Mouse (Mus musculus): ENCODE data around the gene Plin3.

Plin3 gene

DNA sequence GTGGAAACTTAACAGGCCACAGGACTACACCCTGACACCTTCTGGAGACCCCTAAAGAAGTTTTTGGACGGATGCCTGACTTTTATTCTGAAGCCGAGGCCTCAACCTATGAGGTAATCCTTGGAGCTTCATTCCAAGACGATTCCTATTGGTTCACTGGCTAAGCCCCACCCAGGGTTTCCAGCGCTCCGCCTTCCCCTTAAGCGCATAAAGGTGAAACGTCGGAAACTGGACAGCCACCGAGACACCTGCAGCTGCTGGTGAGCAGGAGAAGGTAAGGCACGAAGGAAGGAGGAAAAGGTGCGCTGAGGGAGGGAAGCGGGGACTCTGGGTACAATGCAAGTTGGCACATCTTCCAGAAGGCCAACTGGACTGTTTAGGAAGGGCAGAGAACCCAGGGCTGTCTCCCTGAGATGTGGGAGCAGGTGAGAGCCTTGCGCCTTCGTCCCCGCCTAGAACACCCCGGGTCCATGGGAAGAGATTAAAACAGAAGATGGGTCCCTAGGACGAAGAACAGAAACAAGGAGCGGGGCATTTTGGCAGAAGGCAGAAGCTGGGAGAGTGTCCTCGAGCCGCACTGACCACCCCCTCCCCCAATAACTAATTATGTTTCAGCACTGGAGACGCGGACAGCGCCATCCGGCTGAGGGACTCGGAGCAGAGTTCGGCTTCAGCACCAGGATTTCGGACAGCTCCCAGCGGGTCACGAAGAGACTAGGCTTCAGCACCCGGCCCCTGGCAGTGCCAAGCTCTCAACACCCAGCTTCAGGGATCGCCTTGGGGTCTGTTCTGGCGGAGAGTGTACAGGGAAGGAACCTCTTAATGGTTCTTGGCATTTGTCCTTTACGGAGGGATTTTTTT, 50.9 kb downstream of the Plin3 start:
- DNase-seq (ENCODE audit: low spot score) = peak; percentile 91

DNA sequence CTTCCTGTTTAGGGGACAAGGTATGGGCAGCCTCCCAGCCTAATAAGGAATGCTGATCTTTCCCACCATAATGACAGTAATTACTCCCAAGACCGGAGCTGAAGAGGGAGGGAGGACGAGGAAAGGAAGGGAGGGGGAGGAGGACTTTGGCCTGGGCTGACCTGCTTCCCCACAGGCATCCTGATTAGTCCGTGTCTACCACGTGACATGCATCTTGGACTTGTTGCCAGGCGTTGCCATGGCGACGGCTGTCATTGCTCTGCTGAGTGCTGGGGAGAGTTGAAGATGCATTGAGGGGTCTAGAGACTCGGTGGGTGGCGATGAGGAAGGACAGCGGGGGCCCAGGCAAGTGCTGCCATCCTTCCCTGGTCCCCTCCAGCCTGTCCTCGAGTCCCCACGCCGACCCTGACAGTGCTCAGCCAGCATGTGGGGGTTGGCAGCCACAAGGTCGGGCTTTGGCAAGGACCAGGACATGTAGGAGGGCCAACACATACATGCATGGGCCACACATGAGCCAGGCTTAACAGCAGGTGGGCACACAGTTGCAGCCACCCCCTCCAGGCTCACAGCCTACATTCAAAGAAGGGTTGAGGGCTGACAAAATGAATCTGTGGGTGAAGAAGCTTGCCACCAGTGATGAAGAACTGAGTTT, 58.7 kb downstream of the Plin3 start:
- DNase-seq (ENCODE audit: low spot score) = no peak

DNA sequence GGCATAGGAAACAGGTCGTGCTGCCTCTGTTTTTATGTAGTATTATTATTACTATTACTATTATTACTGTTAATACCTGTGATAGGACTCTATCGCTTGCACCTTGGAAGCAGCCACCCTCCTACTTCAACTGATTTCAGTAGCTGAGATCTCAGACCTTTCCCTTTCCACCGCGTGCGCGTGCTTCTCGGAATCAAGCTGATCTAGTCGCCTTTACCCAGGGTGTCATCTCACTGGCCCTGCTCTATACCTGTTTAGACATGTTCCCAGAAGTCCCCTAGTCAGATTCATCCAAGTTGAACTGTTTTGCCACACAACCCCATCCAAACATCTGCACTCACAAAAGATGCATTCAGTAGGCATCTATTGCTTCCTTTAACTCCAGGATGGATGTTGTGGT, 59.3 kb downstream of the Plin3 start:
- no peak for DNase-seq (ENCODE audit: low spot score)

DNA sequence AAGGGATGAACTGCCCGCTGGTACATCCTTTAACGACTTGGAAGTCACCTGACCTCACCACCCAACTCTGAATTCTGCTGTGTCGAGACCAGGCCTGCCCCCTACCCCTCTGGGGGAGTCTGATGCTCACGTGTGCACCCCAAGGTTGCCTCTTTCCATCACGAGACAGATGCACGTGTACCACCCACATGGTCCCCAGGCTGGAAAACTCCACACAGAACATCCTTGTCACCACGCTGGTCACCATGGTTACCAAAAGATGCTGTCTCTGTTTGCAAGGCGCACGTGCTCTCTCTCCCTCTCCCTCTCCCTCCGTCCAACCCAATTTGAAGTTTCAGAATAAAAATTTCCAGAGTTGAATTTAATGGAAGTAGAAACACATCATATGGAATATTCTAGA, 62.7 kb downstream of the Plin3 start:
- no peak for DNase-seq (ENCODE audit: low spot score)

Data from ovary, postnatal 14 days (tissue).